Mouse (Mus musculus) liver, adult 2 months (tissue): ENCODE data around the gene Ddx42.

Experiments used
- CTCF ChIP-seq: fragments of 200-500 bp; IDR thresholded peaks from 2 replicates; pipeline ENCODE4 v1.5.1; 2011; ENCODE audit warnings: low read depth, low read length, control low read depth
- POLR2A ChIP-seq: fragments of 200-500 bp; IDR thresholded peaks from 2 replicates; pipeline ENCODE4 v1.6.1; 2011; ENCODE audit warnings: low read length, control low read depth; ENCODE audit not compliant: insufficient read depth; ENCODE audit errors: extremely low read depth

GRCm38 (mm10) chr11:106267311-106267852 is 50.7 kb downstream of the Ddx42 start:
- TF ChIP-seq POLR2A (no peak), CTCF (no peak)
